Mouse (Mus musculus): ENCODE results near the gene Slc7a4.
"Not testable (repeated sequence)": the region's sequence is repeated elsewhere in the genome, so short reads cannot be mapped to it uniquely, and the experiment has no call there.

Gene Slc7a4

DNA sequence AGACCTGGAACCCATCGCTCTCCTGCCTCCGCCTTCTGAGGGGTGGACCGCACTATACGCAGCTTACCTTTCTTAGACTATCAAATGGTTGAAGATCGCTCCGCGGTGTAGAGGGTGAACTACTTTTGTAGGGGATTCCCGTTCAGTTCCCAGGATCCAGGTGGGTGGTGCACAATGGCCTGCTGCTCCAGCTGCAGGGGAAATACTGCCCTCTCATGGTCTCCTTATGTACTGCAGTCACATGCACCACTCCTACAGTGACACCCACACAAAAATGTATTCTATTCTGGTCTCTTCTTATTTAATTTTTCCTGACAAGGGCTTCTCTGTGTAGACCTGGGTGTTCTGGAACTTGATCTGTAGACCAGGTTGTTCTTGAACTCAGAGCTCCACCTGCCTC is at the start of gene Slc7a4:
Slc7a4 (minus strand) TSS at position 151 of the 400 bp plus-strand sequence.
- no peak for DNase-seq

DNA sequence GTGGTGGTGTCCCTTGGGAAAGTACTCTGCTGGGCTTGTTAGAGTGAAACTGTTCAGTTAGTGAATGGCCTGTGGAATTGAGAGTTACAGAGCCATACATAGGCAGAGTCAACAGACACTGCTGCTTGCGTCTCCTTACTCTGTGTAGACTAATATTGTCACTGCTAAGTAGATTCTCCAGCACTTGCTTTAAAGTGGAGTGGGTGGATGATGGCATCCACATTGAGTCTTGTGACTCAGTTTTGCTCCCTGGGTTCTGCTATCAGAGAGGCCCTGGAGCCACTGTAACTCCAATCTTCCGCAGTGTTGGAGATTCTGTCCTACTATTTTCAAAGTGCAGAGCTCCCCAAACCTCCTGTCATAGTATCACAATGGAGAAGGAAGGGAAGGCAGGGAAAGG is 49.6 kb upstream of the Slc7a4 start:
- no peak for DNase-seq

- no peak for DNase-seq
These were observed 43.2 kb upstream of the Slc7a4 start for GRCm38 (mm10) chr16:17626269-17626555.

DNA sequence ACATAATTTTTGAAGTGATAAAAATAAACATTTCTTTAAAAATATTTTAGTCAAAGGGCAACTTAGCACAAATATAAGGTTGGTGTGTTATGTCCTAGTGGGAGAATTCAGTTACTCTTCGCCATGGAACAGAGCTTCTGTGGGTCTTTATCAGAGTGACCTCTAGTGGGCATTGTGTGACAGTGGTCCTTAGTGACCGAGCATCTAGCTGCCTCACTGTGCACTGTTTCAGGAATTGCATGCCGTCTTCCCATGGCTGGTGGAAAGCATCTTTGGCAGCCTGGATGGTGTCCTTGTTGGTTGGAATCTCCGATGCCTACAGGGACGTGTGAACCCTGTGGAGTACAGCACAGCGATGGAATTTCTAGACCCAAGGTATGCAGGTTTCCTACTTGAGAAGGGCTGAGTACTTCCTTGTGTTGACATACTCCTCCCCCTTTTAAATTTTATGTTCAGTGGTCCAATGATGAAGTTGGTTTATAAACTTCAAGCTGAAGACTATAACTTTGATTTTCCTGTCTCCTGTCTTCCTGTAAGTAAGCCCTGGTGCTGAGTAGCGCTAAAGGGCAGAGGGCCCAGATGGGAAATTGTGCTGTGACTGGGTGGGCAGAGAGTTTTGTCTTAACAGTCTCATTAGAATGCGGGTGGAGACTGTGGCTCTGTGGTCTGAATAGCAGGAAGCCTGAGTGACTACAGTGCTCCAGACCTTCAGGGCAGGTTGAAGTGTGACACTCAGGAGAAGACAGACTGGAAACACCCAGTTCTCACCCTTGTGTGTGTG is 42.7 kb upstream of the Slc7a4 start:
- DNase-seq: no peak

DNA sequence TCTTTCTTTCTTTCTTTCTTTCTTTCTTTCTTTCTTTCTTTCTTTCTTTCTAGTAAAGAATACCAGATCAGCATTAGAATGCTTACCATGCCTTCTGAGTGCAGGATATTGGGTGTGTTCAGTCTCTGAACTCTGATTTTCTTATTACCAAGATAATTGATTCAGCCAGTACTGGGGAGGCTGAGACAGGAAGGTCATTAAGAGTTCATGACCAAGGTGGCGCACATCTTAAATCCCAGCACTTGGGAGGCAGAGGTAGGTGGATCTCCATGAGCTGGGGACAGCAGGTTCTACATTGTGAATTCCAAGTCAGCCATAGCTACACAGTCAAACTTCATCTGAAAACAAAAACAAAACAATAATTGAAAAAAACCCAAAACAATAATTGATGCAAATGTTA is 38.9 kb upstream of the Slc7a4 start:
- no peak for DNase-seq

DNA sequence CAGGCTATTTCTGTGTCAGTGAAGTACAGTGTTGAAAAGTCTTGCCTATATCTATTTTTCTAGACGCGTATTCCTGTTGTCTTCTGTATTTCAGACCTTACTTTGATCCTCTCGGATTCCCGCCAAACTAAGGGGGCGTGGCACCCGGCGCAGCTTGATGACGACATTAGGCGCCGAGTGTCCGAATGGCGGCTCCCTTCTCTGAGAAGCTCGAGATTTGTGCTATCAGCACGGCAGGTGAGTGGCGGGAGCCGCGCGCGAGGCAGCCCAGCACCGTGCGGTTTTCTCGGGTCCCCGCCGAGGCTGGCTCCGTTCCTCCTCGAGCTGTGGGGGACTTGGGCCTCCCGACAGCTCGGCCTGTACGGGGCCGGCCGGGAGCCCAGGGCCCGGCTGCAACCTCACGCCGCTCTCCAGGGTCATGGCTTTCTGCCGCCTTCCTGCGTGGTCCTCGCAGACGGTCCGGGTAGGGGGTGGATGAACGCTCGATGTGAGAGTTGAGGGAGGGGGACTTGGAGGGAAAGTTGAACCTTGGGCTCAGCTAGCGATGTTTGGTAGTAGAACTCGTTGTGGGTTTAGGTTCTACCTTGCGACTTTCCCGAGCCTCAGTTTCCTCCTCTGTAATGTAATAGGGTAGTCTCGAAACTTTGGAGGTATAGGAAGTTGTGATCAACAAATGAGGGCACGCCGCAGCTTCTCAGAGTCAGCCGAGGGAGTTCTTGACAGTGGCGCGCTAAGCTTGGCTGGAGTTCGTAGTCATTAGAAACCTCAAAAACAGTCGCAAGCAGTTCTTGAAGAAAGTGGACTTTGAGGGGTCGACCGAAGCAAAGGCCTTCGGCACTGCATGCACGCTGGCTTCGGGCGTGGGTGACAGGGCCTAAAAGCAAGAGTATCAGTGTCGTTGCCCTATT is 36.4 kb upstream of the Slc7a4 start, which contains the start of gene Smpd4:
Smpd4 (plus strand) TSS at position 157 of the 908 bp plus-strand sequence.
- peak; percentile 67 to 75 for DNase-seq

DNA sequence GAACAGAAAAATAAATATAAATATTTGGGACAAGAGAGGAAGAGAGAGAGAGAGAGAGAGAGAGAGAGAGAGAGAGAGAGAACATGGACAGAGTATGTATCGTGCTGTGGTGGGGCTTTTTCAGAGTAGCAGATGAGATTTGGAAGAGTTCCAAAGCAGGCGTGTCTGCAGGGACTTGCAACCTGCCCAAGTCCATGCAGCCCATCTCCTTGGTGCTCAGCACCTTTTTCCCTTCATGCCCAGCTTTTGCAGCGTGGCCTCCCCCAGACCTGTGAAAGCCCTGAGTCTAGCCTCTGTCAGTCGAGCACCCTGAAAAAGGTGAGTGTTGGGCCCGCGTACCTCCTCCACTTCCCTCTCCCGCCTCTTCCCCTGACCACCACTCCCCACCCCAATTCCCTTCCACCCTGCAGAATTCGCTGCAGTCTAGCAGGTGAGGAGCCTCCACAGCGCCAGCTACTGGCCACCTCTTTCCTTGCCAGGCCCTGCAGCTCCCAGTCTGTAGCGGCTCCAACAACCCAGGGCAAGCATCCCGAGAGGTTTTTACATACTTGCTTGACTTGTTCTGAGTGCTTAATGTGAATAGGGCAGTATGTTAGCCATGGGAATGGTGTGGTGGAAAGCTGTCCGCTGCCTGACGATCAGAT is 35.0 kb upstream of the Slc7a4 start:
- DNase-seq: peak; percentile 21 to 30

DNA sequence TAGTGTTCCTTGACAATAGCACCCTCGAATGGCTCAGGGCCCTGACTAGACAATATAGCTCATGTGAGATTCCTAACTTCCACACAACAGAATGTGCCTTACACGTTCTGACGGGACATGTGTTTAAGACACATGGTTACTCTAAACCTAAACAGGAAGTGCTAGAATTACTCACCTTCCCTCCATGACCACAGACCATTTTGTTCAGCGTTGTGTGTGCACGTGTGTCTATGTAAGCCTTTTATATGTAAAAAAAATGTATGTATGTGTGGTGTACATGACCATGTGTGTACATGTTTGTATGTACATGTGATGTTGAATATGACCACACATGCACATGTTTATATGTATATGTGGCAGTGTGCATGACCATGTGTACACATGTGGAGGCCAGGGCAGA is 33.2 kb upstream of the Slc7a4 start:
- no peak for DNase-seq

DNA sequence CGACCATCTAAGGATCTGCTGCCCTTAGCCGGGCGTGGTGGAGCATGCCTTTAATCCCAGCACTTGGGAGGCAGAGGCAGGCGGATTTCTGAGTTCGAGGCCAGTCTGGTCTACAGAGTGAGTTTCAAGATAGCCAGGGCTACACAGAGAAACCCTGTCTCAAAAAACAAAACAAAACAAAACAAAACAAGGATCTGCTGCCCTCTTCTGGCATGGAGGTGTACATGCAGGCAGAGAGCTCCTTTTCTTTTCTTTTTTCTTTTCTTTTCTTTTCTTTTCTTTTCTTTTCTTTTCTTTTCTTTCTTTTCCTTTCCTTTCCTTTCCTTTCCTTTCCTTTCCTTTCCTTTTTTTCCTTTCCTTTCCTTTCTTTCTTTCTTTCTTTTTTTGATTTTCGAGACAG is 31.7 kb upstream of the Slc7a4 start:
- not testable (repeated sequence) for DNase-seq

GRCm38 (mm10) chr16:17611383-17611782 is 28.4 kb upstream of the Slc7a4 start:
- no peak for DNase-seq

- no peak for DNase-seq
These were observed 22.7 kb upstream of the Slc7a4 start for GRCm38 (mm10) chr16:17605684-17606083.

DNA sequence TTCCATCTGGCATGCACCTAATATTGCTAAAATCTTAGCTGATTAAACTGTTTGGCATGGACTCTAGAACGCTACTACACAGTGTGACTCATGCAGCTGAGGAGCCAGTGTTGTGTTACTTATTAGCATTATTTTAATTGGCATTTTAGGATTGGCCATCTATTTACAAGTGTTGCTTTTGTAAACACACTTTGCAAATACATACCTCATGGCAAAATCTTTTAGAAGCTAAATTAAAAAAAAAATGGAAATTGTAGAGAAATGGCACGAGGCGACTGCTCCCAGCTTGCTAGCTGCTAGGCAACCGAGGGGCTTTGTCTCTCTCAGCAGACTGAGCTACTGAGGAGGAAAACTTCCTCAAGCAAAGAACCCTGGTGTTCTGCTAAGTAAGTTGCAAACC is 21.9 kb upstream of the Slc7a4 start:
- DNase-seq: no peak

DNA sequence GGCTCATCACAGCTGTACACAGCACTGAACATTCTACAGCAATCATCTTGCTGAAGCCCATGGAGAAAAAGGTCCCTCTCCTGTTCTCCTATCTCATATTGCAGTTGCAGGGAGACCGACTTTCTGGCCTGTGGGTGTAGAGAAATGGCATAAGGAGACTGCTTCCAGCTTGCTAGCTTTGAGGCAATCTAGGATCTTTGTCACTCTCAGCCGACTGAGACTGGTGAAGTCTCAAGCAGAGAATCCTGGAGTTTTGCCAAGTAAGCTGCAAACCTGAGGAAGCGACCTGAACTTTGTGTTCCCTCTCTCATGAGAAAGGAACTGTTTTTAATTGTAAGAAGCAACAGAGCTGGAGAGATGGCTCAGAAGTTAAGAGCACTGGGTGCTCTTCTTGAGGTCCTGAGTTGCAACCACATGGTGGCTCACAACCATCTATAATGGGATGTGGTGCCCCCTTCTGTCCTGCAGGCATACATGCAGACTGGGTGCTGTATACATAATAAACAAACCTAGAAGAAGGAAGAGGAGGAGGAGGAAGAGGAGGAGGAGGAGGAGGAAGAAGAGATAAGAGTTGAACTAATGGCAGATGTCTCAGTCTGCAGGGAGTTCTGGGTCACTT is 18.0 kb upstream of the Slc7a4 start:
- no peak for DNase-seq

GRCm38 (mm10) chr16:17590731-17591130 is 7.7 kb upstream of the Slc7a4 start:
- DNase-seq: no peak

DNA sequence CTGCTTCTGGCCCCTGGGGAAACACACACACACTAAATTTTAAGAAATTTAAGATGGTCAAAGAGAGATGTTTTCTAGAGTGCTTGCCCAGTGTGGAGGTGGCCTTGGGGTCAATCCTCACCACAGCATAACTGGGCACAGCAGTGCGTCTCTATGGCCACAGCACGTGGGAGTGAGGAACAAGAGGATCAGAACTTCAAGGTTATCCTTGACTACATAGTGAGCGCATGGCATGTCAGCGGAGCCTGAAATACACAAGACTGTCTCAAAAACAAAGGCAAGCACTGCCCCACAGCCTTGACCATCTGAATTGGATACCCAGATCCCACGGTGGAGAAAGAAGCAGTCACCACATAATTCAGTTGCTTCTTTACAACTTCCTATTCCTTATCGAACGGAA is 1.5 kb upstream of the Slc7a4 start:
- DNase-seq: no peak

- DNase-seq: no peak
These were observed 6.2 kb downstream of the Slc7a4 start for GRCm38 (mm10) chr16:17576825-17577215.

DNA sequence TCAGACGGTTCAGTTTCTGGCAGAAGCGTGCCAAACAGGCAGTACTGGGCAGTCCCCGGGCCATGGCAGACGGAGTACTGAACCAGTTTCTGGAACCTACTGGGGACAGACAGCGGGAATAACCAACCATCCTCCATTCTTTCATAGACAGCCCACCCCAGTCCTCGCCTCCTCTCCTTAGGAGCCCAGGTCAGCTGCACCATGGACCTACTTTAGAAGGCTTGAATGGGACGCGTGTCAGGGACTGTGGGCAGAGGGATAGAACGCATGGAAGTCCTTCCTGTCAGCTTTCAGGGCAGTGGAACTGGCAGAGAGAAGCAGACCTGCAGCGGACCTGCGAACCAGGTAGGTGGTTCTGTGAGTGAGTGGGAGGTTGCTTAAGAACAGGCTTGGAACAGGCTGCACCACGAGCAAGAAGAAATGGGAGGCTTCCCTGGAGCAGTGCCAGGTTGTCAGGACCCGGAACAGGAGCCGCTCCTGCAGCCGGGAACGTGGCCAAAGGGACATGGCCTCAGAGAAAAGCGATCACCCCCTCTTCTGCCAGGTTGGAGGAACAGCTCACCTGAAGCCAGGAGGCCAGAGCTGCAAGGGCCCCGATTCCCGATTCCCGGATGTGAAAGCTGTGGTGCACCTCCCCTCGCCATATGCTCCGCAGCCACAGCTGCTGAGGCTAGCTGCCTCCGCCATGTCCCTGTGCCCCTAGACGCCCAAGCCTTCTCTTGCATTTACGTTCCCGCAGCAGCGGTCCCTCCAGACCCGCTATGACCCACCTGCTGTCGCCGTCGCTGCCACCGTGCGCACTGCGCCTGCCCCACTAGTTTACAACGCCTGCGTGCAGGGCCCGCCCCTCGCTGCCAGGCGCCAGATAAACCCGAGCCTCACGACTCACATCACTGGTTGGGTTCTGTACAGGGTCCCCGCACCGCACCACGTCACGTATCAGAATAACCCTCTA is 6.9 kb downstream of the Slc7a4 start:
- no peak for DNase-seq

DNA sequence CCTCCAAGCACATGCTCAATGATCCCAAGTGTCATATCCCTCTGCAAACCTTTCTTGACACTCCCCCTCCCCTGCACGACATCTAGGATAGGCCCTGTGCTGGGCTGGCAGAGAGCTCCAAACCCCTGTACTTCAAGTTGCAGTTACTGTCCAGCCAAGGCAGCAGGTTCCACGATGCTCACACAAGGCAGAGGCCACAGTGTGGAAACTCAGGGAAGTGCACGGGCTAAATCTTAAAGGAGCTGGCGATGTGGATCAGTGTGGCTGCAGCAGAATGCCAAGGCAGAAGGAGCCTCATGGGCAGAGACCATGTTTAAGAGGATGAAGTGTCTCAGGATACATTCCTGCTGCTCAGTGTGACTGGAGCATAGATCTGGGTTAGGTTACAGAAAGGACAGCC is 16.8 kb downstream of the Slc7a4 start:
- no peak for DNase-seq

DNA sequence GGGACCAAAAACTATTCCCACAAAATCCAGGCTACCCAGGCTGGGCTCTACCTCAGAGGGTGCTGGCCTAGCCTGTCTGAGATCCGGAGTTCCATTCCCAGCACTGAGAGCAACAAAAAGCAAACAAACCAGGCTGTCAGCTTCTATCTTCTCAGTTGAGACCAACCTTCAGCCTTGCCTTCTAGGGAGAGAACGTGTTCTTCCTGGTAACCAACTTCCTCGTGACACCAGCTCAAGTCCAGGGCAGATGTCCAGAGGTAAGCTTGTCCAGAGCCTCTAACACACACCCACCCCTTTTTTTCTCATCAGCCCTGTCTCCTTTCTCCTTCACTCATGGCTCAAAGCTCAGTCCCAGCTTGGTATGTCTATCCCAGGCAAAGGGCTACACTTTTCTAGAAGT is 18.2 kb downstream of the Slc7a4 start:
- DNase-seq: no peak

- DNase-seq: no peak
These were observed 18.8 kb downstream of the Slc7a4 start for GRCm38 (mm10) chr16:17564221-17564620.

- DNase-seq: no peak
These were observed 19.4 kb downstream of the Slc7a4 start for GRCm38 (mm10) chr16:17563580-17563979.

GRCm38 (mm10) chr16:17561751-17562208 is 21.2 kb downstream of the Slc7a4 start, which contains the start of gene P2rx6:
Gene P2rx6, plus strand, starts transcription at chr16:17561885.
- DNase-seq: no peak
